Mouse (Mus musculus): ENCODE results near the gene Ireb2. TPM values are rescaled to one million over a fixed set of nuclear protein-coding genes. Genes with fewer than 3 reads are reported as not detected.

Gene Ireb2
- 10 to 100 TPM; 31.5 to 39.6 TPM for total RNA-seq (2023)

GRCm38 (mm10) chr9:54863363-54864281 lies at the start of gene Ireb2:
TSS of gene Ireb2 (plus strand) at chr9:54863789.

GRCm38 (mm10) chr9:54917010-54917677 lies 53.6 kb downstream of the Ireb2 start, which contains the start of gene Hykk:
TSS of gene Hykk (plus strand) at chr9:54917283.

GRCm38 (mm10) chr9:54950575-54951321 lies 87.2 kb downstream of the Ireb2 start, which contains the start of the genes Psma4 and AY074887:
TSS of gene Psma4 (plus strand) at chr9:54950790.
TSS of gene AY074887 (minus strand) at chr9:54950998.

Other genes with a start within 250 kb of the Ireb2 start
- under 1 TPM in 1 of 2 experiments, not detected in 1; 0.84 TPM for gene Acsbg1, start 201.9 kb upstream of the Ireb2 start, total RNA-seq (2023)
- 1 to 10 TPM; 1.7 to 3.2 TPM for gene Dnaja4, start 164.9 kb upstream of the Ireb2 start, total RNA-seq (2023)
- 10 to 100 TPM; 30.3 to 33.8 TPM for gene Wdr61, start 129.3 kb upstream of the Ireb2 start, total RNA-seq (2023)
- not detected for gene Crabp1, start 99.0 kb upstream of the Ireb2 start, total RNA-seq (2023)
- under 1 TPM; 0.07 to 0.09 TPM for gene Hykk, start 53.5 kb downstream of the Ireb2 start, total RNA-seq (2023)
- gene Psma4, start 87.0 kb downstream of the Ireb2 start, total RNA-seq (2023) = 100 to 1,000 TPM in 1 of 2 experiments, 10 to 100 TPM in 1; 75.4 to 100 TPM
- gene AY074887, start 87.2 kb downstream of the Ireb2 start, total RNA-seq (2023) = not detected
- not detected for gene Chrna5, start 117.1 kb downstream of the Ireb2 start, total RNA-seq (2023)
- not detected for gene Chrna3, start 162.8 kb downstream of the Ireb2 start, total RNA-seq (2023)
- under 1 TPM; 0.09 to 0.16 TPM for gene Chrnb4, start 185.0 kb downstream of the Ireb2 start, total RNA-seq (2023)

Data from neutrophil, adult 59 days (primary cell).